Mouse (Mus musculus) megakaryocyte, embryonic 14.5 days (primary cell): ENCODE measurements around the gene Ptpro.

Source experiments
- FLI1 ChIP-seq: IDR thresholded peaks from 2 replicates; pipeline ENCODE4 v1.6.1; 2012; ENCODE audit warnings: low read length, inconsistent platforms, mixed read lengths
- GATA1 ChIP-seq: IDR thresholded peaks from 3 replicates; pipeline ENCODE4 v1.6.1; 2012; ENCODE audit warnings: mixed read lengths, low read length, inconsistent platforms, borderline replicate concordance

DNA sequence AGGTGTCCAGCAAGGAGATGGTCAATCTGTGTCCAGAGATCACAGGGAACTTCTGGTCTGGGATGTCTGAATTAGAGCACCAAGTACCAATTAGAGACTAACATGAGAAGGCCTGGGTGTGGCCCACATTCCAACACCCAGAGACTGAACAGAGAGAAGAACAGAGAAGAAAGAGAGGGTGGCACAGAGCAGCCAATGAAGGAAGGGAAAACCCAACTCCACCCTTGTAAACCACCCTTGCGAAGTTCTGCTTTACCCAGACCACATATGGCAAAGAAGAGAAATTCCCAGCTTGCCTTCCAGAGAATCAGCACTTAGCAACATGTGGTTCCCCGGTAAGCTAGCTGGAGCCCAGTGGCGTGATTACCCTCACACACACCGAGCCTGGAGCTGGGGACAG is 152.1 kb downstream of the Ptpro start:
- TF ChIP-seq GATA1 (no peak), FLI1 (no peak)
